Mouse (Mus musculus): ENCODE results near the gene Gart. TPM values are rescaled to one million over a fixed set of nuclear protein-coding genes. Genes with fewer than 3 reads are reported as not detected.

Gart gene
- total RNA-seq, 2 experiments from 2014 or later: 37.1 to 49.3 TPM

DNA sequence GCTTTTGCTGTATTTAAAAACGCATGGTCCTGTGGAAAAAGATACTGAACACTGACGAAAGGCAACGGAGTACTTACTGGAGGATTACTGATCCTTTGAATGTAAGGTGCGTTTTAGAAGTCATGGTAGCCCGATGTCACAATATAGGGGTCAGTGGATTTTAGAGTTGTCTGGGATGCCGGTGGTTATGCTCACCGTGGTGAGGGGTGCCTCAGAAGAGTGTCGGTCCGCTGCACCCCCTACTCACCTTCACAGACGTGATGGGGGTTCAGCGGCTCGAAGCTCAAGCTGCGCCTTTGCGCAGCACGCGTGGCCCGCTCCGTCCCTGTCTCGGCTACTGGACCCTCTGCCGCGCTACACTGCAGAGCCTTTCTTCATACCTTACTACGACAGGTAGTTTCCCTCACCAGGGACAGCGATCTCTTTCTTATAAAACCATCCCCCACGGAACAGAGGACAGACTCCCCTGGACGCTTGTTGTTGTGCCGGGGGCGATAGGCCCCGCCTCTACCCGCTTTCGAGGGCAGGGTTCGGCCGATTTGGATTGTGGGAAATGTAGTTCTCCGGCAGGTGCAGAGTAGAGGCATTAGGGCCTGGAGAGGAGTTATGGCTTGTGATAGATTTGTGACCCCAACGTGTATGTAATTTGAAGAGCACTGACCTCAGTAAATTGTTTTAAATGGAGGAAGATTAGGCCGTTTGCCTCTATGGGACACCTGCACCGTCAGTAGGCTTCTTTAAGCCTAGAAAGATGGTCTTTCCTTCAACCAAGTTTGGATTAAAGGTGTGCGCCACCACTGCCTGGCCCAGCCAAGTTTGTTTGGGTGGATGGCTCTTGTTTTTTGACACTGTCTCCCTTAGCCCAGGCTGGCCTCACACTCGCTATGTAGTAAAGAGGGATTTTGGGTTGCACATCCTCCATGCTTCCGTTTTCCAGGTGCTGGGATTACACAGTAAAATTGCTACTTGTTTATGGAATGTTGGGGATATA lies 27.9 kb downstream of the Gart start, which contains the start of gene Dnajc28:
Gene Dnajc28 (minus strand): TSS at position 516 of the 991 bp plus-strand sequence.
- peak; percentile 96 for ATAC-seq (replicated peaks; ENCODE audit: low FRiP score, poor library complexity, severe bottlenecking)

DNA sequence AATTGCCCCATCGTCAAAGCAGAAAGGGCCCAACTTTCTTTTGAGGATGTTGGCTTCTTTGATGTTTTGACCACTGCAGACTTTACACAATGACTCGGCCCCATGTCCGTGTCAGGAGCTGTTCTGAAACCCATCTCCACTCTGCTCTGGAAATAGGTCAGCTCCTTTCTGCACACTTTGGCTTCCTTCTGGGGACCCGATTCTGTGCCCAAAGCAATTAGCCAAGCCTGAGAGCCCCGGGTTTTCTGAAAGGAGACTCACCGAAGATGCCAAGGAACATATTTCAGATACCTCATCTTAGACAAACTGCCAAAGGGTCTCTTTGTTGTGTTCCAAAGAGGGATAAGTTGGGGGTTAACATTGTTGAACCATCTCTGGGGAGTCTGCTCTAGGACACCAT lies 32.2 kb downstream of the Gart start:
- no peak for ATAC-seq (replicated peaks; ENCODE audit: low FRiP score, poor library complexity, severe bottlenecking)

GRCm38 (mm10) chr16:91612525-91612924 lies 34.2 kb downstream of the Gart start:
- ATAC-seq (replicated peaks; ENCODE audit: low FRiP score, poor library complexity, severe bottlenecking): no peak

DNA sequence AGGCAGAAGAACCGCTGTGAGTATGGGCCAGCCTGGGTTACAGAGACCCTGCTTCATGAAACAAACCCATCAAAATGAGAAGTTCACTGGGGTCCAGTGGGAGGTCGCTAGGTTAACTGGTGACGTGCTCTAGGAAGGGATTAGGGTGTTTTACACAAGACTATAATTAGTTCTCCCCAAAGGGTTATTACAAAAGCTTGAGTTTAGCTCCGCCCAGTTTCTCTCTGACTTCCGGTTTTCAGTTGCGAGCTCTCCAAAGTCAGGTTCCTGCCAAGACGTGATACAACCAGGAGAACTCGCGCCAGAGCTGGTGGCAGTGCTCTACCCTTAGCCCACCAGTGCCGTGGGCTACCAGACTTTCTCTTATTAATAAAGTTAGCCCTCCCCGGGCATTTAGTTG lies 35.5 kb downstream of the Gart start:
- no peak for ATAC-seq (replicated peaks; ENCODE audit: low FRiP score, poor library complexity, severe bottlenecking)

- ATAC-seq (replicated peaks; ENCODE audit: low FRiP score, poor library complexity, severe bottlenecking): no peak
These were observed 37.1 kb downstream of the Gart start for GRCm38 (mm10) chr16:91609501-91610245.

DNA sequence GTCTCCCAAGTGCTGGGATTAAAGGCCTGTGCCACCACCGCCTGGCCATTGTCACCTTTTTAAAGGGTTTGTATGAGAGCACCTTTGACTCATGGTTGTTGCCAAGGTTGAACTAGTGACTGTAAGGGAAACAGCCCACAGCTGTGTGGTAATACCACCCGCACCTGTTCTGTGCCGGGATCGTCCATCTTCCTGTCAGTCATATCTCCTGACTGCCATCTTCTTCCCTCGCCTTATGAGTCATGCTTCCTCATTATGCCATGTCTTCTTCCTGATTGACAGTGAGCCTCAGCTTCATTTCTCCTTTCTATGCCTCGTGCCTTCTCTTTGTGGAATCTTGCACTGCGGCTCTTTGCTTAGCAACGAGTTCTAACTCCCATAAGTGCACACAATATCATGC lies 39.8 kb downstream of the Gart start:
- no peak for ATAC-seq (replicated peaks; ENCODE audit: low FRiP score, poor library complexity, severe bottlenecking)

- no peak for ATAC-seq (replicated peaks; ENCODE audit: low FRiP score, poor library complexity, severe bottlenecking)
These were observed 41.6 kb downstream of the Gart start for GRCm38 (mm10) chr16:91605156-91605555.

GRCm38 (mm10) chr16:91601693-91602092 lies 45.1 kb downstream of the Gart start:
- no peak for ATAC-seq (replicated peaks; ENCODE audit: low FRiP score, poor library complexity, severe bottlenecking)

DNA sequence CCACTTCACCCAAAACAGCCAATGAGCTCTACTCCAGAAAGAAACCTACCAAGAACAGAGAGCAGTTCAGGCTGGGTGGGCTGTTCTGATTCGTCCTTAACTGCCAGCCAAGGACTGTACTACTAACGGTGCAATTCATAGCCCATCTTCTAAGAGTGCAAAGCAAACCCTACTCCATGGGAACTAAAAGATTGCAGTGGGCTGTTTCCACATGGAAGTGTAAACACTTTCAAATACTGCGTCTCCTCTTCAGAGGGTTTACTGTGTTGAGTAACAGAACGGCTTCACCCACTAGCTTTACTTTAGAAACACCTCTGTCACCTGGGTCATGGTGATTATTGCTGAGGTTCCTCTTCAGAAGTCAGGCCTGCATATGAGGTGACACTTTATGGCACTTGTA lies 45.7 kb downstream of the Gart start:
- ATAC-seq (replicated peaks; ENCODE audit: low FRiP score, poor library complexity, severe bottlenecking): no peak

DNA sequence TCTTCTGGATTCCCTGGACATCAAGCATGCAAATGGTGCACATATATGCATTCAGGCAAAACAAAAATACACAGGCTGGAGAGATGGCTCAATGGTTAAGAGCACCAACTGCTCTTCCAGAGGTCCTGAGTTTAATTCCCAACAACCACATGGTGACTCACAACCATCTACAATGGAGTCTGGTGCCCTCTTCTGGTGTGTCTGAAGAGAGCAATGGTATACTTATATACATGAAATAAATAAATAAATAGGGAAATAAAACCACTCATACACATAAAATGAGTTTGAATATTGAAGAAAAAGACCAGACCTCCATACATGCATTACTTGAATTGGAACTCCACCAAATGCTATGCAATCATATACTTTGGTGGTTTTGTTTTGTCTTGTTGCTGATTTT lies 47.5 kb downstream of the Gart start:
- no peak for ATAC-seq (replicated peaks; ENCODE audit: low FRiP score, poor library complexity, severe bottlenecking)

DNA sequence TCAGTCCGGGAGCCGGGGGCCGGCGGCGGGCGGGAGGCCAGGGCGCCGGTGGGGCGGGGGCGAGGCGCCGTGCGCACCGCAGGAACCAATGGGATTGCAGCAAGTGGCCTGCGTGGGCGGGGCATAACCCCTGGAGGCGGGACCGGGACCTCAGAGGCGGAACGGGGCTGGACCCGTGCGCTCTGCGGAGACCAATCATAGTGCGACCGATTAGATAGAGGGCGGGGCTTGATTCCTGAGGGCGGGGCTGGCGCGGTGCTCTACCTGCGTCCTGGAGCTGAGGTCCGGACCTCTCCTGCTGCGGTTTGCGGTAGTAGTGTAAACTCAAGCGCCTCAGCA lies 49.1 kb downstream of the Gart start, which contains the start of gene Tmem50b:
Gene Tmem50b (minus strand): TSS at position 129 of the 339 bp plus-strand sequence.
- peak; percentile 97 for ATAC-seq (replicated peaks; ENCODE audit: low FRiP score, poor library complexity, severe bottlenecking)

- ATAC-seq (replicated peaks; ENCODE audit: low FRiP score, poor library complexity, severe bottlenecking): peak; percentile 26; the same call in 1 of the 2 replicates
These were observed 49.7 kb downstream of the Gart start for GRCm38 (mm10) chr16:91596779-91597671.

GRCm38 (mm10) chr16:91596397-91596778 lies 50.4 kb downstream of the Gart start:
- ATAC-seq (replicated peaks; ENCODE audit: low FRiP score, poor library complexity, severe bottlenecking): no peak

DNA sequence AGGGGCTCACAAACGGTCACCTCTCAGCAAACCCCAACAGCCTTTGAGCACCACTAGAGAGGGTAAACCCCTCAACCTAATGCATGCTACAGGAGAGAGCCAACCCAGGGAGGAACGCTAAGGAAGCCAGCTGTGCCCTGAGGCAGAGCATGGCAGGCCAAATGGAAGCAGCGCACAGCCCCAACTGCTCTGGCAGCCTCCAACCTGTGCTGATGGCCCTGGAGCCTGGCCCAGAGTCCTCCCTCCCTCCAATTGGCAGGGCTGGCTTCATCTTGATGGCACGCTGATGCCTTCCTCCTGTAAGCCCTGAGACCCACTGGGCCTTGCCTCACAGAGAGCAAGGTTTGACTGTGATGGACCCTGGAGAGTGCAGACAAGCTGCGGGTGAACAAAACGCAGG lies 51.7 kb downstream of the Gart start:
- ATAC-seq (replicated peaks; ENCODE audit: low FRiP score, poor library complexity, severe bottlenecking): no peak

DNA sequence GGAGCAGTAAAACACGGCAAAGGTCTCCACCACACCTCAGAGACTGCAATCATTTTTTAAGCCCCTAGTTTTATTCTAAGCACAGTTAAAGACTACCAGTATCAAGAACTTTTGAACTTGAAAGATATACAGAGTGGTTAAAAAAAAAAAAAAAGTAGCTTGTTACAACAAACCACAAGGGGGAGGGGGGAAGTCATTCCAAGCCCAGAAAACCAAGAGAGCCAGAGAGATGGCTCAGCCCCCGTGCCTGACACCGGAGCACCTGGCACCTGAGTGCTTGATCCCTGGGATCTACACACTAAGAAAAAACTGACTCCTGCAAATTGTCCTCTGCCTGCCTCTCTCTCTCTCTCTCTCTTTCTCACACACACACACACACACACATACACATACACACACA lies 53.5 kb downstream of the Gart start:
- ATAC-seq (replicated peaks; ENCODE audit: low FRiP score, poor library complexity, severe bottlenecking): no peak

DNA sequence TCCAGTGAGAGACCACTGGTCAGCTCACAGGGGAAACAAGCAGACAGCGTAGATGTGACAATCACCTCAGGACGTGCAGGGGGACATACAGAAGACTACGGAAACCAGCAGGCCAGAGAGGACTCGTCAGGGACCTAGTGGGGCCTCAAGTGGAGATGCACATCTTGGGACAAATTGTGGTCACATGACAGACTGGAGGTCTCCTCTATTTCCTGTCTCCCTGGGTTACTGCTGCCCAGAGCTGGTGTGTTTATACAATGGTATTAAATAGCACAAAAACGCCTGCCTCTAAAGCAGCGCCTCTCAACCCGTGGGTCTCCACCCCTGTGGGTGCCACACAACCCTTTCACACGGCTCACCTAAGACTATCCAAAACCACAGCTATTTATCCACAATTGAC lies 54.6 kb downstream of the Gart start:
- no peak for ATAC-seq (replicated peaks; ENCODE audit: low FRiP score, poor library complexity, severe bottlenecking)

GRCm38 (mm10) chr16:91588703-91589102 lies 58.0 kb downstream of the Gart start:
- ATAC-seq (replicated peaks; ENCODE audit: low FRiP score, poor library complexity, severe bottlenecking): no peak

DNA sequence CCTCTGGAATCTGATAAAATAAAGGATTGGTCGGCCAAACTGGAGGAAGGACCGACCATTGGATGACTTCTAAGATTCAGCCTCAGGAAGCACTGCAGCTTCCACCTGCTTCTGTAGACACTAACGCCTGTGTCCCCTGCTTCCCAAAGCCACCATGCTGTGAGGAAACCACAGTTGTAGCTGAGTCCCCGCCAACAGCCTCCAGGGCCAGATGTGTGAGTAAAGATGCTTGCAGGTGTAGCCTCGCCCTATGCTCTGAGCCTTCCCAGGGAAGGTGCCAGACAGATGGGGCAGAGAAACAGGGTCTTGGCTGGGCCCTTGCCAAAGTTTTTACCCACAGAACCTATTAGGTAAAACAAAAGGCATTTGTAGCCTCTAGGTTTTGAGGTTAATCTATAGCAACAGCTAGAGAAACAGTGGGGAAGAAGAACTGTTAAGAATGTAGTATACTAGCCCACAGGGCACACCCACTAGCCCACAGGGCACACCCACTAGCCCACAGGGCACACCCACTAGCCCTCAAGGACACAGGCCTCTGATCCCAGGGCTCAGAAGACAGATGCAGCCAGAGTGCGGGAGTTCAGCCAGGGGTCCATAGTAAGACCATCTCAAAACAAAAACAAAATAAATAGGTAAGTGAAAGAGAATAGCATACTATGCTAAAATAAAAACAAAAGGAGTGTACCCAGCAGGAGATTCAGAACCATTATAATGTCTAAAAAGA lies 58.9 kb downstream of the Gart start:
- ATAC-seq (replicated peaks; ENCODE audit: low FRiP score, poor library complexity, severe bottlenecking): peak; percentile 66

DNA sequence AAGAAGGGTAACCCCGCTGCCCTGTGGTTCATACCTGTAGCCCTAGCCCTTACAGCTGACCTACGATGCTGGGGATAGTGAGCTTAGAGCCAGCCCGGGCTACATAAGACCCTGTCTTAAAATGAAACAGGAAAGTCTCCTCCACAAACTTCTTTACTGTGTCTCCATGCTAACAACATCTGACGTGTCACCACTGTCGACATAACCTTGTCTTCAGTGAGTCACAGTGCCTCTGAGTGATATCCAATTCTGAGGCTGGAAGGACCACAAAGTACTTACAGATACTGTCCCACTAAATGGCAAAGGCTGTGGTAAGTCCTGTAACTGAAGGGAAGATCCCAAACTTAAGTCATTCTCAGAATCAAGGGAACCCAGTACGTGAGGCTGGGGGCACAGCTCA lies 60.5 kb downstream of the Gart start:
- ATAC-seq (replicated peaks; ENCODE audit: low FRiP score, poor library complexity, severe bottlenecking): no peak

Data from erythroblast, adult 5-6 weeks (primary cell).